Mouse (Mus musculus) adrenal gland, adult (tissue): ENCODE measurements around the gene Ccdc9.
"Not testable (repeated sequence)": the region's sequence is repeated elsewhere in the genome, so short reads cannot be mapped to it uniquely, and the experiment has no call there.

ENCODE experiments used
- DNase-seq, 2 experiments: peaks; one replicate each; pipeline ENCODE4 v3.0.0; 2022 to 2023; ENCODE audit warnings: low spot score in 1 of 2; ENCODE audit not compliant: inconsistent age in 2 of 2

The Ccdc9 gene

GRCm38 (mm10) chr7:16273081-16273765 is 13.4 kb downstream of the Ccdc9 start, which contains the start of gene Inafm1:
Gene Inafm1, minus strand, starts transcription at chr7:16273617.
- peak; percentile 91 to 96 for DNase-seq

GRCm38 (mm10) chr7:16272681-16273080 is 13.9 kb downstream of the Ccdc9 start:
- peak; percentile 83 to 90 for DNase-seq

GRCm38 (mm10) chr7:16271139-16271538 is 15.5 kb downstream of the Ccdc9 start:
- DNase-seq: peak in 1 of 2 experiments; percentile 57

GRCm38 (mm10) chr7:16266593-16266992 is 20.0 kb downstream of the Ccdc9 start:
- DNase-seq: not testable (repeated sequence)

GRCm38 (mm10) chr7:16265856-16266255 is 20.7 kb downstream of the Ccdc9 start:
- DNase-seq: no peak

- no peak for DNase-seq
Measured at GRCm38 (mm10) chr7:16263843-16264242, 22.8 kb downstream of the Ccdc9 start.

- peak; percentile 76 to 88 for DNase-seq
Measured at GRCm38 (mm10) chr7:16263015-16263787, 23.4 kb downstream of the Ccdc9 start.

- no peak for DNase-seq
Measured at GRCm38 (mm10) chr7:16261097-16261496, 25.5 kb downstream of the Ccdc9 start.

GRCm38 (mm10) chr7:16259110-16259590 is 27.4 kb downstream of the Ccdc9 start, which contains the start of gene C5ar1:
Gene C5ar1, minus strand, starts transcription at chr7:16259540.
- peak in 1 of 2 experiments; percentile 35 for DNase-seq

- DNase-seq: peak in 1 of 2 experiments; percentile 43
Measured at GRCm38 (mm10) chr7:16257830-16258229, 28.8 kb downstream of the Ccdc9 start.

- not testable (repeated sequence) for DNase-seq
Measured at GRCm38 (mm10) chr7:16255963-16256362, 30.6 kb downstream of the Ccdc9 start.

GRCm38 (mm10) chr7:16254195-16254594 is 32.4 kb downstream of the Ccdc9 start:
- DNase-seq: peak; percentile 63 to 77

- DNase-seq: no peak
Measured at GRCm38 (mm10) chr7:16250687-16251086, 35.9 kb downstream of the Ccdc9 start.

GRCm38 (mm10) chr7:16245958-16246357 is 40.6 kb downstream of the Ccdc9 start:
- DNase-seq: no peak

- no peak for DNase-seq
Measured at GRCm38 (mm10) chr7:16244067-16244466, 42.5 kb downstream of the Ccdc9 start, which contains the start of gene C5ar2. Gene C5ar2, minus strand, starts transcription at chr7:16244154.

GRCm38 (mm10) chr7:16242198-16242597 is 44.4 kb downstream of the Ccdc9 start:
- DNase-seq: no peak

GRCm38 (mm10) chr7:16241787-16242186 is 44.8 kb downstream of the Ccdc9 start:
- no peak for DNase-seq

GRCm38 (mm10) chr7:16240978-16241303 is 45.7 kb downstream of the Ccdc9 start:
- DNase-seq: no peak

GRCm38 (mm10) chr7:16240281-16240977 is 46.2 kb downstream of the Ccdc9 start:
- DNase-seq: no peak

GRCm38 (mm10) chr7:16239554-16239997 is 47.0 kb downstream of the Ccdc9 start:
- DNase-seq: peak in 1 of 2 experiments; percentile 49

- DNase-seq: no peak
Measured at GRCm38 (mm10) chr7:16229869-16230268, 56.7 kb downstream of the Ccdc9 start.
